In genomic region chr11:77501392-77501791, GRCm38 (mm10) we compare ENCODE assay signal across 10 mouse cellular contexts. TPM values are rescaled to one million over a fixed set of nuclear protein-coding genes. Genes with fewer than 3 reads are reported as not detected.
DNase-seq lines count a peak whose midpoint lies in the region; ATAC-seq and TF ChIP-seq lines count a peak whose summit lies in the region.
"Had no signal": no experiment of that assay in that cellular context is flagged by ENCODE, and none has a peak within 500 bp of the region (broad histone marks: within the 10 kb centered on the region; RNA-seq: fewer than 3 reads in every experiment).

No protein-coding gene starts in this region.

- no peak overlapping the region for H3K4me2 ChIP-seq in forebrain, embryonic 13.5 days
- H3K4me2 ChIP-seq in hindbrain, embryonic 13.5 days, result no peak overlapping the region
- no peak overlapping the region for H3K4me2 ChIP-seq in liver, embryonic 14.5 days (ENCODE audit: low read depth)
- H3K4me2 ChIP-seq: neural tube, embryonic 12.5 days had no signal

- WGBS in forebrain, embryonic 13.5 days, result 25% methylated on average over 5 of the region's 5 CpGs
- 20% methylated on average over 5 of the region's 5 CpGs for WGBS in hindbrain, embryonic 13.5 days
- 21% methylated on average over 5 of the region's 5 CpGs for WGBS in liver, embryonic 14.5 days (ENCODE audit: insufficient replicate concordance)

- TF ChIP-seq EP300 in liver, embryonic 14.5 days (IDR thresholded peaks at IDR 0.05; ENCODE audit: low read depth), result no peak

- TF ChIP-seq CTCF in brain, embryonic 14.5 days (IDR thresholded peaks at IDR 0.05; ENCODE audit: borderline replicate concordance, extremely low read depth, insufficient read depth, insufficient read length), result peak; percentile 93
- TF ChIP-seq CTCF in liver, embryonic 14.5 days (IDR thresholded peaks at IDR 0.05; ENCODE audit: low read depth), result peak; percentile 96

- H3K9me3 ChIP-seq in forebrain, embryonic 13.5 days (replicated peaks), result no peaks in the 10 kb centered on the region
- no peaks in the 10 kb centered on the region for H3K9me3 ChIP-seq in hindbrain, embryonic 13.5 days
- no peaks in the 10 kb centered on the region for H3K9me3 ChIP-seq in liver, embryonic 14.5 days (ENCODE audit: control insufficient read depth, low read length)
- H3K9me3 ChIP-seq: neural tube, embryonic 12.5 days had no signal

- no peak overlapping the region for H3K4me3 ChIP-seq in forebrain, embryonic 13.5 days
- H3K4me3 ChIP-seq in hindbrain, embryonic 13.5 days, result no peak overlapping the region
- H3K4me3 ChIP-seq in liver, embryonic 14.5 days (ENCODE audit: insufficient read depth in 1 of 2, low read depth in 2 of 2, low read length in 2 of 2), result no peak overlapping the region
- H3K4me3 ChIP-seq: neural tube, embryonic 12.5 days had no signal

- 0 out of 2 replicates have a peak overlapping the region, but pooled peaks have one; percentile 14 for H3K27ac ChIP-seq in forebrain, embryonic 13.5 days
- H3K27ac ChIP-seq in hindbrain, embryonic 13.5 days, result 0 out of 2 replicates have a peak overlapping the region, but pooled peaks have one; percentile 30
- no peak overlapping the region for H3K27ac ChIP-seq in liver, embryonic 14.5 days
- H3K27ac ChIP-seq: neural tube, embryonic 12.5 days had no signal

- TF ChIP-seq POLR2A in brain, embryonic 14.5 days (IDR thresholded peaks at IDR 0.05; ENCODE audit: borderline replicate concordance, extremely low read depth, insufficient read depth, insufficient read length, poor library complexity, severe bottlenecking), result no peak

- no peaks in the 10 kb centered on the region for H3K27me3 ChIP-seq in forebrain, embryonic 13.5 days
- no peaks in the 10 kb centered on the region for H3K27me3 ChIP-seq in hindbrain, embryonic 13.5 days
- no peaks in the 10 kb centered on the region for H3K27me3 ChIP-seq in liver, embryonic 14.5 days (ENCODE audit: control insufficient read depth, insufficient read depth, low read length)
- H3K27me3 ChIP-seq: neural tube, embryonic 12.5 days had no signal

- peak; percentile 41; the same call in 1 of the 2 replicates for ATAC-seq in forebrain, embryonic 13.5 days
- no peak for ATAC-seq in hindbrain, embryonic 13.5 days (ENCODE audit: low FRiP score)
- ATAC-seq in liver, embryonic 14.5 days (ENCODE audit: insufficient read depth), result no peak

- peaks cover 75% of the 10 kb centered on the region for H3K36me3 ChIP-seq in forebrain, embryonic 13.5 days (ENCODE audit: poor library complexity, severe bottlenecking)
- peaks cover 67% of the 10 kb centered on the region for H3K36me3 ChIP-seq in hindbrain, embryonic 13.5 days
- no peaks in the 10 kb centered on the region; the same call in none of the 2 replicates for H3K36me3 ChIP-seq in liver, embryonic 14.5 days (replicated peaks; ENCODE audit: control insufficient read depth, insufficient read depth, low read depth)

- no peak overlapping the region for H3K9ac ChIP-seq in forebrain, embryonic 13.5 days
- H3K9ac ChIP-seq in hindbrain, embryonic 13.5 days, result no peak overlapping the region
- no peak overlapping the region for H3K9ac ChIP-seq in liver, embryonic 14.5 days (replicated peaks)
- H3K9ac ChIP-seq: neural tube, embryonic 12.5 days had no signal

- DNase-seq in 416B (ENCODE audit: low read depth), result peak; percentile 87
- DNase-seq in CD4-positive, CD25-positive, alpha-beta regulatory T cell, adult 2 months (ENCODE audit: low read depth, low spot score), result peak; percentile 91
- DNase-seq in brain, embryonic 14.5 days (ENCODE audit: low read depth), result peak; percentile 91
- DNase-seq in liver, embryonic 14.5 days (ENCODE audit: low read depth in 3 of 3, low spot score in 3 of 3), result peak in 2 of 3 experiments; percentile 57 to 58
- DNase-seq in retina, postnatal 1 day, result peak; percentile 87
- peak; percentile 28 for DNase-seq in yolk sac, embryonic 10.5 days (ENCODE audit: low spot score)

- peaks cover 31% of the 10 kb centered on the region for H3K4me1 ChIP-seq in forebrain, embryonic 13.5 days
- H3K4me1 ChIP-seq in hindbrain, embryonic 13.5 days (replicated peaks), result peaks cover 46% of the 10 kb centered on the region
- peaks cover 0 to 5% of the 10 kb centered on the region in 2 experiments; a peak in 2 of 4 replicates for H3K4me1 ChIP-seq in liver, embryonic 14.5 days (replicated peaks; ENCODE audit: control insufficient read depth in 2 of 2, insufficient read depth in 2 of 2, low read length in 1 of 2)

RNA-seq across cellular contexts. Expression of gene Git1, which starts 8.0 kb away (rescaled TPM):
- polyA plus RNA-seq in brain, embryonic 14.5 days (2012; rRNA removed), result 71.0 and 104 TPM in 2 replicates
- polyA plus RNA-seq in forebrain, embryonic 13.5 days (2015; fragmentation: Nextera tagmentation; extraction: Ambion mirVana), result 12.9 and 14.6 TPM in 2 replicates
- polyA plus RNA-seq in hindbrain, embryonic 13.5 days (2015; fragmentation: Nextera tagmentation; extraction: Ambion mirVana), result 14.3 and 15.1 TPM in 2 replicates
- 6.3 and 7.3 TPM in 2 replicates for polyA plus RNA-seq in liver, embryonic 14.5 days (2012; rRNA removed)
- 2.2 TPM in 2 replicates for polyA plus RNA-seq in liver, embryonic 14.5 days (2014; fragmentation: Nextera tagmentation; extraction: Ambion mirVana)

RNA-seq across cellular contexts. Expression of gene Ankrd13b, which starts 11.9 kb away (rescaled TPM):
- polyA plus RNA-seq in brain, embryonic 14.5 days (2012; rRNA removed), result 280 and 349 TPM in 2 replicates
- polyA plus RNA-seq in forebrain, embryonic 13.5 days (2015; fragmentation: Nextera tagmentation; extraction: Ambion mirVana), result 18.0 and 18.7 TPM in 2 replicates
- polyA plus RNA-seq in hindbrain, embryonic 13.5 days (2015; fragmentation: Nextera tagmentation; extraction: Ambion mirVana), result 29.4 and 31.0 TPM in 2 replicates
- polyA plus RNA-seq in liver, embryonic 14.5 days (2012; rRNA removed), result 4.1 and 4.8 TPM in 2 replicates
- polyA plus RNA-seq in liver, embryonic 14.5 days (2014; fragmentation: Nextera tagmentation; extraction: Ambion mirVana), result 0.67 and 1.00 TPM in 2 replicates

RNA-seq across cellular contexts. Expression of gene Abhd15, which starts 13.5 kb away (rescaled TPM):
- 0.57 and 0.75 TPM in 2 replicates for polyA plus RNA-seq in brain, embryonic 14.5 days (2012; rRNA removed)
- 3.0 and 3.8 TPM in 2 replicates for polyA plus RNA-seq in forebrain, embryonic 13.5 days (2015; fragmentation: Nextera tagmentation; extraction: Ambion mirVana)
- 1.9 and 3.3 TPM in 2 replicates for polyA plus RNA-seq in hindbrain, embryonic 13.5 days (2015; fragmentation: Nextera tagmentation; extraction: Ambion mirVana)
- 0.76 and 1.1 TPM in 2 replicates for polyA plus RNA-seq in liver, embryonic 14.5 days (2012; rRNA removed)
- polyA plus RNA-seq in liver, embryonic 14.5 days (2014; fragmentation: Nextera tagmentation; extraction: Ambion mirVana), result 2.3 and 2.7 TPM in 2 replicates

RNA-seq across cellular contexts. Expression of gene Trp53i13, which starts 14.4 kb away (rescaled TPM):
- polyA plus RNA-seq in brain, embryonic 14.5 days (2012; rRNA removed), result 11.6 and 16.6 TPM in 2 replicates
- 19.7 and 20.9 TPM in 2 replicates for polyA plus RNA-seq in forebrain, embryonic 13.5 days (2015; fragmentation: Nextera tagmentation; extraction: Ambion mirVana)
- polyA plus RNA-seq in hindbrain, embryonic 13.5 days (2015; fragmentation: Nextera tagmentation; extraction: Ambion mirVana), result 14.9 and 15.5 TPM in 2 replicates
- polyA plus RNA-seq in liver, embryonic 14.5 days (2012; rRNA removed), result 2.8 and 3.3 TPM in 2 replicates
- polyA plus RNA-seq in liver, embryonic 14.5 days (2014; fragmentation: Nextera tagmentation; extraction: Ambion mirVana), result 3.5 and 4.2 TPM in 2 replicates

RNA-seq across cellular contexts. Expression of gene Gm10392, which starts 17.6 kb away (rescaled TPM):
- polyA plus RNA-seq in brain, embryonic 14.5 days (2012; rRNA removed), result not detected in 2 replicates
- 0.12 and 0.16 TPM in 2 replicates for polyA plus RNA-seq in forebrain, embryonic 13.5 days (2015; fragmentation: Nextera tagmentation; extraction: Ambion mirVana)
- not detected in 2 replicates for polyA plus RNA-seq in hindbrain, embryonic 13.5 days (2015; fragmentation: Nextera tagmentation; extraction: Ambion mirVana)
- not detected in 2 replicates for polyA plus RNA-seq in liver, embryonic 14.5 days (2012; rRNA removed)
- polyA plus RNA-seq in liver, embryonic 14.5 days (2014; fragmentation: Nextera tagmentation; extraction: Ambion mirVana), result not detected in 2 replicates
- polyA plus RNA-seq: gonadal fat pad, adult 2 months had no signal

Comparison
In these comparisons a context has a peak if more than half of its experiments do, and no peak if none do; other contexts are left out.
1. DNase-seq: peak in every context shown above with its lines; median percentile 91 in CD4-positive, CD25-positive, alpha-beta regulatory T cell, adult 2 months; 91 in brain, embryonic 14.5 days; 87 in 416B; 87 in retina, postnatal 1 day; 58 in liver, embryonic 14.5 days; 28 in yolk sac, embryonic 10.5 days.